ENCODE assay signal across 8 mouse cellular contexts in genomic region chr9:121360327-121360954, GRCm38 (mm10).
DNase-seq lines count a peak whose midpoint lies in the region; ATAC-seq and TF ChIP-seq lines count a peak whose summit lies in the region.

No protein-coding gene starts in this region.

- WGBS in lung, postnatal 0 days, result 10% methylated on average over 11 of the region's 12 CpGs
- 15% methylated on average over 11 of the region's 12 CpGs for WGBS in heart, embryonic 16.5 days
- WGBS in limb, embryonic 13.5 days, result 27% methylated on average over 11 of the region's 12 CpGs

- no peak for TF ChIP-seq EP300 in lung, postnatal 0 days (IDR thresholded peaks at IDR 0.05)

- no peaks in the 10 kb centered on the region for H3K27me3 ChIP-seq in lung, postnatal 0 days (replicated peaks; ENCODE audit: insufficient read depth, low read length)
- no peaks in the 10 kb centered on the region for H3K27me3 ChIP-seq in heart, embryonic 16.5 days (ENCODE audit: control insufficient read depth, insufficient read depth, low read length)
- H3K27me3 ChIP-seq in limb, embryonic 13.5 days, result no peaks in the 10 kb centered on the region

- no peaks in the 10 kb centered on the region for H3K9me3 ChIP-seq in lung, postnatal 0 days (ENCODE audit: low read length)
- H3K9me3 ChIP-seq in heart, embryonic 16.5 days (replicated peaks; ENCODE audit: control insufficient read depth, low read length), result no peaks in the 10 kb centered on the region
- H3K9me3 ChIP-seq in limb, embryonic 13.5 days, result no peaks in the 10 kb centered on the region

- peak; percentile 25 for TF ChIP-seq CTCF in lung, postnatal 0 days (IDR thresholded peaks at IDR 0.05)

- H3K4me3 ChIP-seq in lung, postnatal 0 days (ENCODE audit: low read depth, low read length), result no peak overlapping the region
- no peak overlapping the region for H3K4me3 ChIP-seq in heart, embryonic 16.5 days (ENCODE audit: low read length)
- no peak overlapping the region for H3K4me3 ChIP-seq in limb, embryonic 13.5 days

- peak; percentile 44 for DNase-seq in lung, postnatal 0 days (ENCODE audit: low spot score)
- no peak for DNase-seq in lung, postnatal 14 days
- peak; percentile 79 to 80 for DNase-seq in cerebellum, postnatal 25 days
- DNase-seq in naive thymus-derived CD4-positive, alpha-beta T cell, adult 2 months (ENCODE audit: low read depth), result peak; percentile 58
- no peak for DNase-seq in ovary, postnatal 14 days (ENCODE audit: low spot score)
- no peak for DNase-seq in kidney, postnatal 25 days

- peak overlapping the region; percentile 79 for H3K27ac ChIP-seq in lung, postnatal 0 days (ENCODE audit: low read length)
- H3K27ac ChIP-seq in heart, embryonic 16.5 days (ENCODE audit: low read length), result peak overlapping the region; percentile 94
- peak overlapping the region; percentile 53; the same call in 1 of the 2 replicates for H3K27ac ChIP-seq in limb, embryonic 13.5 days

- H3K36me3 ChIP-seq in lung, postnatal 0 days (ENCODE audit: insufficient read depth, low read length), result 0 out of 2 replicates have a peak, but pooled peaks cover 3% of the 10 kb centered on the region
- peaks cover 11% of the 10 kb centered on the region for H3K36me3 ChIP-seq in heart, embryonic 16.5 days (ENCODE audit: control insufficient read depth, insufficient read depth)
- peaks cover 16% of the 10 kb centered on the region for H3K36me3 ChIP-seq in limb, embryonic 13.5 days

- H3K4me1 ChIP-seq in lung, postnatal 0 days (ENCODE audit: insufficient read depth, low read depth, low read length), result peaks cover 10% of the 10 kb centered on the region; the same call in 1 of the 2 replicates
- peaks cover 57% of the 10 kb centered on the region for H3K4me1 ChIP-seq in heart, embryonic 16.5 days (ENCODE audit: control insufficient read depth, insufficient read depth, low read length)
- H3K4me1 ChIP-seq in limb, embryonic 13.5 days, result peaks cover 42% of the 10 kb centered on the region

- peak overlapping the region; percentile 17; the same call in 1 of the 2 replicates for H3K4me2 ChIP-seq in lung, postnatal 0 days (replicated peaks; ENCODE audit: low read depth, low read length)
- H3K4me2 ChIP-seq in heart, embryonic 16.5 days (ENCODE audit: low read depth, low read length), result peak overlapping the region; percentile 51
- peak overlapping the region; percentile 2; the same call in 1 of the 2 replicates for H3K4me2 ChIP-seq in limb, embryonic 13.5 days (replicated peaks)

- peak; percentile 66 for ATAC-seq in lung, postnatal 0 days
- peak; percentile 54; the same call in 1 of the 2 replicates for ATAC-seq in heart, embryonic 16.5 days (replicated peaks; ENCODE audit: extremely low read depth, insufficient read depth, low FRiP score)
- ATAC-seq in limb, embryonic 13.5 days (ENCODE audit: low FRiP score, low read depth), result no peak

- no peak overlapping the region for H3K9ac ChIP-seq in lung, postnatal 0 days (replicated peaks; ENCODE audit: low read depth)
- peak overlapping the region; percentile 66 for H3K9ac ChIP-seq in heart, embryonic 16.5 days (ENCODE audit: low read length)
- peak overlapping the region; percentile 36 for H3K9ac ChIP-seq in limb, embryonic 13.5 days

Comparison
In these comparisons a context has a peak if more than half of its experiments do, and no peak if none do; other contexts are left out.
1. DNase-seq: peak in lung, postnatal 0 days (single experiment), cerebellum, postnatal 25 days (2 of 2) and naive thymus-derived CD4-positive, alpha-beta T cell, adult 2 months (single experiment); none in lung, postnatal 14 days (single experiment), ovary, postnatal 14 days (single experiment) and kidney, postnatal 25 days (0 of 2).
2. Peak in every context shown above with its lines, with median percentiles within 50 percentile points of each other: H3K27ac ChIP-seq and H3K4me2 ChIP-seq.